Mouse (Mus musculus) embryonic facial prominence, embryonic 12.5 days (tissue): ENCODE results near the gene Ndufaf5. TPM values are rescaled to one million over a fixed set of nuclear protein-coding genes. Genes with fewer than 3 reads are reported as not detected.

Source experiments
- ATAC-seq: fragments of 200-750 bp; cut with Nextera tagmentation; 2 replicates; pipeline ENCODE4 v1.8.0; 2017; ENCODE audit not compliant: insufficient number of reproducible peaks, insufficient read depth, low FRiP score, low TSS enrichment
- H3K27ac ChIP-seq: fragments of 300-500 bp; sonication (generic); 2 replicates; pipeline ENCODE4 v1.5.1; 2016; ENCODE audit warnings: mild to moderate bottlenecking
- H3K27me3 ChIP-seq: fragments of 300-500 bp; sonication (generic); 2 replicates; pipeline ENCODE4 v1.6.1; 2016; ENCODE audit warnings: mild to moderate bottlenecking, moderate library complexity
- H3K36me3 ChIP-seq: fragments of 300-500 bp; sonication (generic); 2 replicates; pipeline ENCODE4 v1.6.1; 2016; ENCODE audit warnings: mild to moderate bottlenecking
- H3K4me1 ChIP-seq: fragments of 300-500 bp; sonication (generic); 2 replicates; pipeline ENCODE4 v1.6.1; 2016
- H3K4me2 ChIP-seq: fragments of 300-500 bp; sonication (generic); replicated peaks from 2 replicates; pipeline ENCODE4 v1.6.1; 2016; ENCODE audit warnings: mild to moderate bottlenecking, moderate library complexity
- H3K4me3 ChIP-seq: fragments of 300-500 bp; sonication (generic); 2 replicates; pipeline ENCODE4 v1.5.1; 2016; ENCODE audit warnings: mild to moderate bottlenecking
- H3K9ac ChIP-seq: fragments of 300-500 bp; sonication (generic); 2 replicates; pipeline ENCODE4 v1.6.1; 2016; ENCODE audit warnings: mild to moderate bottlenecking, moderate library complexity
- H3K9me3 ChIP-seq: fragments of 300-500 bp; sonication (generic); 2 replicates; pipeline ENCODE4 v1.6.1; 2016; ENCODE audit warnings: mild to moderate bottlenecking, moderate library complexity
- WGBS: fragments of 180-500 bp; shearing (Covaris S2); methylation state at CpG from one replicate; pipeline ENCODE4 v1.1.7; 2016; 5-methylcytosine and 5-hydroxymethylcytosine counted together
- polyA plus RNA-seq: library from polyadenylated mRNA; unstranded; fragments of >200 nt; fragmentation: Nextera tagmentation; extraction: Ambion mirVana; gene quantifications from 2 replicates; pipeline ENCODE4 v1.2.1, GENCODE M21; 2016

The Ndufaf5 gene
- polyA plus RNA-seq, 1 experiment from 2014 or later, result 33.5 TPM

- 96% methylated on average over 4 of the region's 4 CpGs for WGBS
- H3K4me3 ChIP-seq, result no peak overlapping the region
- ATAC-seq, result no peak
These were observed 44.1 kb downstream of the Ndufaf5 start for GRCm38 (mm10) chr2:140214519-140215027.

GRCm38 (mm10) chr2:140215415-140215814, 45.0 kb downstream of the Ndufaf5 start:
- no peaks in the 10 kb centered on the region for H3K27me3 ChIP-seq
- H3K27ac ChIP-seq, result no peak overlapping the region
- no peaks in the 10 kb centered on the region for H3K36me3 ChIP-seq
- no peak overlapping the region for H3K4me2 ChIP-seq
- H3K9me3 ChIP-seq, result no peaks in the 10 kb centered on the region
- WGBS, result 84% methylated on average over 2 of the region's 2 CpGs
- H3K9ac ChIP-seq, result no peak overlapping the region
- no peak for ATAC-seq
- H3K4me3 ChIP-seq, result no peak overlapping the region
- no peaks in the 10 kb centered on the region for H3K4me1 ChIP-seq

More at GRCm38 (mm10) chr2:140214519-140215027, 44.1 kb downstream of the Ndufaf5 start:
- H3K27ac ChIP-seq, result no peak overlapping the region
- no peak overlapping the region for H3K4me2 ChIP-seq
- no peaks in the 10 kb centered on the region for H3K4me1 ChIP-seq
- H3K36me3 ChIP-seq, result no peaks in the 10 kb centered on the region
- H3K9me3 ChIP-seq, result no peaks in the 10 kb centered on the region
- H3K27me3 ChIP-seq, result no peaks in the 10 kb centered on the region
- H3K9ac ChIP-seq, result no peak overlapping the region

- WGBS, result 85% methylated on average over 1 of the region's 1 CpGs
- Histone ChIP-seq H3K36me3 (no peaks in the 10 kb centered on the region), H3K4me1 (no peaks in the 10 kb centered on the region), H3K27ac (no peak overlapping the region), H3K9me3 (no peaks in the 10 kb centered on the region), H3K4me3 (no peak overlapping the region), H3K4me2 (no peak overlapping the region), H3K9ac (no peak overlapping the region), H3K27me3 (no peaks in the 10 kb centered on the region)
- ATAC-seq, result no peak
These were observed 45.5 kb downstream of the Ndufaf5 start for GRCm38 (mm10) chr2:140215965-140216364.

- H3K27me3 ChIP-seq, result no peaks in the 10 kb centered on the region
- H3K9me3 ChIP-seq, result no peaks in the 10 kb centered on the region
- H3K4me3 ChIP-seq, result no peak overlapping the region
- WGBS, result 75% methylated on average over 8 of the region's 8 CpGs
- H3K36me3 ChIP-seq, result no peaks in the 10 kb centered on the region
- H3K4me1 ChIP-seq, result no peaks in the 10 kb centered on the region
- no peak overlapping the region for H3K4me2 ChIP-seq
- H3K27ac ChIP-seq, result no peak overlapping the region
- no peak overlapping the region for H3K9ac ChIP-seq
- ATAC-seq, result no peak
These were observed 49.9 kb downstream of the Ndufaf5 start for GRCm38 (mm10) chr2:140220325-140220724.

- Histone ChIP-seq H3K9ac (no peak overlapping the region), H3K4me2 (no peak overlapping the region), H3K27ac (no peak overlapping the region), H3K27me3 (no peaks in the 10 kb centered on the region), H3K9me3 (no peaks in the 10 kb centered on the region), H3K4me1 (no peaks in the 10 kb centered on the region), H3K4me3 (no peak overlapping the region), H3K36me3 (no peaks in the 10 kb centered on the region)
- ATAC-seq, result no peak
- WGBS, result 57% methylated on average over 1 of the region's 1 CpGs
These were observed 59.8 kb downstream of the Ndufaf5 start for GRCm38 (mm10) chr2:140230295-140230694.

GRCm38 (mm10) chr2:140237245-140237644, 66.8 kb downstream of the Ndufaf5 start:
- Histone ChIP-seq H3K4me1 (no peaks in the 10 kb centered on the region), H3K27me3 (no peaks in the 10 kb centered on the region), H3K27ac (no peak overlapping the region), H3K9ac (no peak overlapping the region), H3K4me3 (no peak overlapping the region), H3K36me3 (no peaks in the 10 kb centered on the region), H3K4me2 (no peak overlapping the region), H3K9me3 (no peaks in the 10 kb centered on the region)
- no peak for ATAC-seq
- WGBS, result 50% methylated on average over 6 of the region's 6 CpGs

- Histone ChIP-seq H3K4me1 (no peaks in the 10 kb centered on the region), H3K36me3 (no peaks in the 10 kb centered on the region), H3K4me3 (no peak overlapping the region), H3K27ac (no peak overlapping the region), H3K27me3 (no peaks in the 10 kb centered on the region), H3K4me2 (no peak overlapping the region), H3K9ac (no peak overlapping the region), H3K9me3 (no peaks in the 10 kb centered on the region)
- WGBS, result 77% methylated on average over 5 of the region's 5 CpGs
- no peak for ATAC-seq
These were observed 71.9 kb downstream of the Ndufaf5 start for GRCm38 (mm10) chr2:140242398-140242797.

- 91% methylated on average over 5 of the region's 5 CpGs for WGBS
- Histone ChIP-seq H3K4me2 (no peak overlapping the region), H3K9me3 (no peaks in the 10 kb centered on the region), H3K36me3 (no peaks in the 10 kb centered on the region), H3K27me3 (no peaks in the 10 kb centered on the region), H3K4me1 (no peaks in the 10 kb centered on the region), H3K4me3 (no peak overlapping the region), H3K27ac (no peak overlapping the region), H3K9ac (no peak overlapping the region)
- no peak for ATAC-seq
These were observed 72.7 kb downstream of the Ndufaf5 start for GRCm38 (mm10) chr2:140243105-140243504.

Other genes with a start within 250 kb of the Ndufaf5 start
- 21.9 and 24.7 TPM in 2 replicates for gene Tasp1, start 103.8 kb upstream of the Ndufaf5 start, polyA plus RNA-seq
- not detected in 2 replicates for gene Gm17374, start 18.6 kb upstream of the Ndufaf5 start, polyA plus RNA-seq
- 31.4 and 33.9 TPM in 2 replicates for gene Esf1, start 85 bp upstream of the Ndufaf5 start, polyA plus RNA-seq
- not detected in 2 replicates for gene Sel1l2, start 219.1 kb downstream of the Ndufaf5 start, polyA plus RNA-seq
- 38.7 and 39.6 TPM in 2 replicates for gene Macrod2, start 224.7 kb downstream of the Ndufaf5 start, polyA plus RNA-seq